8 mouse cellular contexts compared by ENCODE assay signal in genomic region chr17:24706982-24707800, GRCm38 (mm10). TPM values are rescaled to one million over a fixed set of nuclear protein-coding genes. Genes with fewer than 3 reads are reported as not detected.
DNase-seq lines count a peak whose midpoint lies in the region; ATAC-seq lines count a peak whose summit lies in the region.

Tbl3 (minus strand) TSS chr17:24707660.

- H3K36me3 ChIP-seq in hindbrain, embryonic 13.5 days: peaks cover 29% of the 10 kb centered on the region

- DNase-seq in Muller cell, postnatal 12 days (ENCODE audit: inconsistent ontology term): peak; percentile 89
- DNase-seq in cerebellum, postnatal 10 days: peak; percentile 98
- peak; percentile 89 to 94 for DNase-seq in frontal cortex, postnatal 14 days (ENCODE audit: low spot score in 2 of 2)
- DNase-seq in layer of hippocampus, postnatal 25 days (ENCODE audit: extremely low spot score in 1 of 2, low spot score in 1 of 2): peak; percentile 94
- peak; percentile 94 for DNase-seq in lung, postnatal 25 days (ENCODE audit: low spot score)
- peak; percentile 95 for DNase-seq in retina, embryonic 14.5 days (ENCODE audit: low spot score)
- DNase-seq in thymus, postnatal 4 days: peak; percentile 96

- H3K27ac ChIP-seq in hindbrain, embryonic 13.5 days: peak within 1 kb of the TSS; percentile 88

- peak within 1 kb of the TSS; percentile 87 for H3K4me2 ChIP-seq in hindbrain, embryonic 13.5 days

- ATAC-seq in hindbrain, embryonic 13.5 days (ENCODE audit: low FRiP score): peak; percentile 90

- H3K27me3 ChIP-seq in hindbrain, embryonic 13.5 days: no peaks in the 10 kb centered on the region

- H3K4me1 ChIP-seq in hindbrain, embryonic 13.5 days (replicated peaks): peaks cover 17% of the 10 kb centered on the region

- peak within 1 kb of the TSS; percentile 85 for H3K9ac ChIP-seq in hindbrain, embryonic 13.5 days

- H3K4me3 ChIP-seq in hindbrain, embryonic 13.5 days: peak within 1 kb of the TSS; percentile 80

- WGBS in hindbrain, embryonic 13.5 days: 5% methylated on average over 32 of the region's 32 CpGs

- no peaks in the 10 kb centered on the region for H3K9me3 ChIP-seq in hindbrain, embryonic 13.5 days

RNA-seq across cellular contexts. Expression of gene Tbl3, which starts in this region (rescaled TPM):
- 69.0 and 70.6 TPM in 2 replicates for polyA plus RNA-seq in hindbrain, embryonic 13.5 days (2015; fragmentation: Nextera tagmentation; extraction: Ambion mirVana)
- total RNA-seq in layer of hippocampus, postnatal 25 days (2021): 10 to 100 TPM; 27.7 to 29.8 TPM

Comparison
In these comparisons a context has a peak if more than half of its experiments do, and no peak if none do; other contexts are left out.
1. Peak in every context shown above with its lines: DNase-seq, ATAC-seq, H3K4me3 ChIP-seq and H3K27ac ChIP-seq.